Mouse (Mus musculus) bone marrow, adult 2 months (tissue): ENCODE data around the gene Hpgds.

Source experiments
- CTCF ChIP-seq: fragments of 200-500 bp; IDR thresholded peaks from 2 replicates; pipeline ENCODE4 v1.5.1; 2011; ENCODE audit warnings: low read length, control low read depth; ENCODE audit not compliant: control insufficient read depth, insufficient read depth
- POLR2A ChIP-seq: fragments of 200-500 bp; IDR thresholded peaks from 2 replicates; pipeline ENCODE4 v1.6.1; 2011; ENCODE audit warnings: low read depth, mild to moderate bottlenecking, control low read depth, low read length, borderline replicate concordance; ENCODE audit not compliant: control insufficient read depth

DNA sequence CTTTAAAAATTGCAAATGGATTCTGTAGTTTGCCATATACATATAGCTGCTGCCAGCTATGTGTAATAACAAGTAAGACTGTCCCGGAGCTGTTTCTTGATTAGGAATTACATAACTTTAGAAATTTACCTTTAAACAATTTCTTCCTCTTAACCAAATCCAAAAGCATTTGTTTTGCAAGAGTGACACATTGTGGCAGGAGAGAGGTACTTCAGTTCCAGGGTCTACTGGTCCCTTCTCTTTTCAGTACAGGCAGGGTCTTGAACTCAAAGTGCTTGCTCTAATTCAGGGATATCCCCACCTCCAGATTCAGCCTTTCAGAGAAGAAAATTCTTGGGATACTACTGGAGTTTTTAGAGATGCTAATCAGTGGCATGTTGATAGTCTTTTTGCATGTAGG lies 65.6 kb downstream of the Hpgds start:
- TF ChIP-seq CTCF (no peak), POLR2A (no peak)
